Mouse (Mus musculus) left cerebral cortex, adult 8-10 months (tissue): ENCODE results near the gene Olfr870. TPM values are rescaled to one million over a fixed set of nuclear protein-coding genes. Genes with fewer than 3 reads are reported as not detected.
"Not testable (repeated sequence)": the region's sequence is repeated elsewhere in the genome, so short reads cannot be mapped to it uniquely, and the experiment has no call there.

Source experiments
- DNase-seq, 2 experiments: peaks; one replicate each; pipeline ENCODE4 v3.0.0; 2022; ENCODE audit warnings: low spot score in 2 of 2
- total RNA-seq, 4 experiments: library from RNA; stranded (reverse); gene quantifications; 2 replicates each; pipeline ENCODE4 v1.2.4; 2022

Olfr870 gene
- not detected for total RNA-seq

DNA sequence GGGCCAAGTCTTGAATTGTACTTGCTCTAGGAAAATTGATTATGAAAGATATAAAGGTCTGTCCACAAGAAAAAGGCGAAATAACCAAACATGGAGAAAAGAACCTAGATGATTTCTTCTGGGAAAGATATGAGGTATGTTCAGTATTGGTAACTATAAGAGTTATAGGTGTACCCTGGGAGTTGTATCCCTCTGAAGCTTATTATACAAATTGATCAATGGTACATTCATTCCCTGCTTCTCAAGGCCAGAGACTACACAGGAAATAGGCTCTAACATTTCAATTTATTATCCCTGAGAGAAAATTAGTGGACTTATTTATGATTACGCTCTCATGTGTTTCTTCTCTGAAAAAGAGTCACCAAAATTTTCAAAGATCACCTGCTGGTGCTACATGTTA is at the start of gene Olfr870:
TSS of gene Olfr870 (minus strand) at position 101 of the 400 bp plus-strand sequence.
- no peak for DNase-seq

DNA sequence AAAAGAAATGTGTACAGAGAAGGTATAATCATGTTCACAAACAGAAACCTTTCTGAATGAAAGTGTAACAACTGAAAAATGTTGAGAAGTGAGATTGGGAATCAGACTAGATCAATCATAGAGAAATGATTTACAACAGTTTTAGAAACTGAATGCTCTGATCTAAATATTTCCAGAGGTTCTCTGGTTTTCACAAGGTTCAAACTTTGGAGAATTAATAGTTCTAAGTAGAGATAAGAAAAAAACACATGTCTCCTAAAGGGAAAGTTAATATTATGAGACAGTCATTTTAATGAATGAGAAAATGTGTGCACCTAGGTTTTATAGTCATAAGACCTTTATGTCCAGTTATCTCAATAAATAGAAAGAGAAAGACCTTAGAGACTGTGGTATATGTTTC is 38.0 kb upstream of the Olfr870 start, which contains the start of gene Olfr871:
TSS of gene Olfr871 (plus strand) at position 301 of the 400 bp plus-strand sequence.
- DNase-seq = no peak

DNA sequence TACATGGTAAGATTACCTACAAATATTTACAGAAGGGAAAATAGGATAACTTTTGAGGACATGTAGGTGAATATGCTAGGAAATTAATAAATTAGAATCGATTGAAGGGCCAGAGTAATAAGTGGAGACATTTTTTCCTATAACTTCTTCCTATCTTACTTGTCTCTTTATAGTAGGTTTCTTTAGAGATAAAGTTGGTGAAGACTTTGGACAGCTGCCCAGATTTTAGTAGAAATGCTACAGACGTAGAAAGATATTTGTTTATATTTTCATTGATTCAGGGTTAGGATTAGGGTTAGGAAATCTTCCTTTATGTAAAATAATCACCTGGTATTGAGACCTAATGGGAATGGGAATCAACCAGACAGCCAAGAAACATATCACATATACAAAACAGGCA is 37.6 kb upstream of the Olfr870 start:
- DNase-seq = no peak

DNA sequence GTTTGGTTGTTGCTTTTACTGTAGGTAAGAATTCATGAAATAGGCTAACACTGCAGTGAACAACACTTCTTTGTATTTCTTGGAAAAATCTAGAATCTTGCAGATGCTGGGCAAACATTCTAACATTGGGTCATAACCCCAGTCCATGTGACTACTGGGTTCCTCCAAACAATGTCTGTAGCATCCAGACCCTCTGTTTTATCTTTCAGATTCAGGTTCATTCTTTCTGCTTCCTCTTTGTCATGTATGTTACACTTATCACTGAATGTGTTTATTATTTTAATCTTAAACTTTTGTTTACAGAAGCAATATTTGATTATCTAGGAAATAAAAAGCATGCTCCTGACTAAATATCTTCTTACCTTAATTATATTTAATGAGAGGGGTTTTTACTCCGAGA is 37.0 kb upstream of the Olfr870 start:
- no peak for DNase-seq

DNA sequence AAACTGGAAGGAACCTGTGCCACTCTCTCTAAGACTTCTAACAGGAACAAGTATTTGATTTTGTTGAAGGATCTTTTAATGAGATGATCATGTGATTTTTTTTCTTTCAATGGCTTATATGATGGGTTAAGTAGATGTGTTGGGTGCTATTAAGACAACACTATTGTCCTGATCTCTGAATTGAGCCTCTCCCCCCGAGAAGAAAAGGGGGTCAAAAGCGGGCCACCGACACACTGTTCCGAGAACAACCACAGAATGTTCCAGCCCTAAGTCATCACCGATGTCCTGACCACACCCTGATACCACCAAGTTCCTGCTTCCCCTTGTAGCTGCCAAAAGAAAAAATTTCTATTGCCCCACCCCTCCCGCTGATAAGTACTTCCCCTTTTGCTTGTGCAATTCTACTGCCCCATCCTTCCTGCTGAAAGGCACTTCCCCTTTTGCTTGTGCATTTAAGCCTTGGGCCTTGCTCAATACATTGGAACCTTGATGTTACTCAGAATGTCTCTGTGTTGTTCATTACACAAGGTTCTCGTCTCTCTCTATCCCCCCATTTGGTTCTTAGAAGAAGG is 29.6 kb upstream of the Olfr870 start:
- not testable (repeated sequence) for DNase-seq

DNA sequence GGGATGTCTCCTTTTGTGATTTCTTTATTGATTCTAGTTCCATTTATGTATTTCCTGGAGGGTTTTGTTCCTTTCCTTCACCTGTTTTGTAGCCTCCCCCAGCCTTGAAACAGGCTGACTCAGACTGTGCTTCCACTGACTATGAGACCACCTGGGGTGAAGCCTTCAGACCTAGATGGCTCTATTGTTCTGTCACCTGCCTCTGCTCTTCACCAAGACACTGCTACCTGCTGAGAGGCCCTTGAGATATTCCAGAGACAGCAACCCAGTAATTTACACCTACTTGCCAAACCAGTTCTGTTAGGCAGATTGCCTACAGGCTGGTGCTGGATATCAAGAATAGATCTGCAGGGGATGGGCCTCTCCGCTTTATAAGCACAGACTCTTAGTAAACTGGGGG is 28.3 kb upstream of the Olfr870 start:
- no peak for DNase-seq

DNA sequence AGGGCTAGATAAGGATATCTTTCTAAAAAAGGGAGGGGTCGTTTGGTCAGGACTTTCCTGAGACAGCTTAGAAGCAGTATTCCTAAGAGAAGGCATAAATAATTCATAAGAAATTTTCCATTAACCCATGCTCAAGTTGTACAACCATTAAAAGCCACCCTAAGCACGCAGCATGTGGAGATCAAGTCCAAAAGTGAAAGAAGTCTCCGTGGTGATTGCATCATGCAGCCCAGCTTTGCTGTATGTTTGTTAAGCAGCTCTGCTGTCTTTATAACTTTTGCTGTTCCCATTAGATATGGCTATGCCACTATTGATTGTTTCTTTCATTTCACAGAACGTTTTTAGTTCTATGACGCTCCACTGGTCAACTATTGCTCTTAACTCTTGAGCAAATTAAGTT is 5.6 kb upstream of the Olfr870 start:
- no peak for DNase-seq

DNA sequence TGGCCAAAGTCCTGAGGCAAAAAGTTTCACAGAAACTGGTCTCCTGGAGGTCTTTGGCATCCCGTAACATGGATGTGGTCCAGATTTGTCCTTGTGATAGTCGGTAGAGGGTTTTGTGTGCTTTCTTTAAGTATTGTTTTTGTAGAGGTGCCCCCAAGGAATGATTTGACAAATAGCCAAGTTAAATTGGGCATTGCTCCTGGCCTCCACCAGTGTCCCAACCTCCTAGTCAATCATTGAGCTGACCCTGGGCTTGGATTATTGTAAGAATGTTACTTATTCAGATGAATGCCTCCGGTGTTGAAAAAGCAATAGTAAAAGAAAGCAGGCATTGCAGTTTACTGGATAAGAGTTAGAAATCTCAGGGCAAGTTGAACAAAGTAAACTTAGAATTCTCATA is 24.2 kb downstream of the Olfr870 start:
- DNase-seq = no peak

DNA sequence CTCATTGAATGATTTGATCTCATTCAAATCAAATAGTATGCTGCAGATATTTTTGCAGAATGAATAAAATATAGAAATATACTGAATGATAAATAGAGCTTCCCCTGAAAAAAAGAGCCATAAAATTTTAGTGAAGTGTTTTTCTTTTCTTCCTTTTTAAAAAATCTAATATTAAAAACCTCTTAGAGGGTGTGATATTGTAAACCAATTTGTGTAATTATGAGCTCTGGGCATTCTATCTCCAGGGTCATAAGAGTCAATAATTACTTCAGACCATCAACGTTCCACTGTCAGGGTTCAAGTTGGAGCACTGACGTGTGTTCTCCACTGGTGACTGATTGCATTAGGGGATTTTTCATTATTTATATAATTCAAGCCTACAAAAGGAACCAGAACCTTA is 45.1 kb downstream of the Olfr870 start, which contains the start of gene Olfr869:
TSS of gene Olfr869 (plus strand) at position 301 of the 400 bp plus-strand sequence.
- no peak for DNase-seq

Other genes with a start within 250 kb of the Olfr870 start
- gene Olfr866, start 146.0 kb downstream of the Olfr870 start, total RNA-seq = not detected
- gene Olfr867, start 116.5 kb downstream of the Olfr870 start, total RNA-seq = not detected
- gene Olfr868, start 75.4 kb downstream of the Olfr870 start, total RNA-seq = not detected
- not detected for gene Olfr869, start 45.0 kb downstream of the Olfr870 start, total RNA-seq
- not detected for gene Olfr871, start 38.1 kb upstream of the Olfr870 start, total RNA-seq
- gene Olfr872, start 63.1 kb upstream of the Olfr870 start, total RNA-seq = not detected
- gene Olfr39, start 108.3 kb upstream of the Olfr870 start, total RNA-seq = not detected
- gene Olfr873, start 124.5 kb upstream of the Olfr870 start, total RNA-seq = not detected
- not detected for gene Olfr18, start 162.0 kb upstream of the Olfr870 start, total RNA-seq
- 10 to 100 TPM; 10.6 to 13.9 (median 10.8) TPM for gene Zfp560, start 211.1 kb upstream of the Olfr870 start, total RNA-seq